Mouse (Mus musculus) CH12.LX (cell line): ENCODE measurements around the gene H2-Ab1.

Source experiments
- CHD2 ChIP-seq: IDR thresholded peaks from 2 replicates; pipeline ENCODE4 v1.6.1; 2011; ENCODE audit warnings: low read length, improper control_type of control experiment
- ELF1 ChIP-seq: IDR thresholded peaks from 2 replicates; pipeline ENCODE4 v1.6.1; 2014; ENCODE audit warnings: low read depth, mild to moderate bottlenecking, inconsistent platforms, low read length, improper control_type of control experiment
- EP300 ChIP-seq: IDR thresholded peaks from 2 replicates; pipeline ENCODE4 v1.6.1; 2011; ENCODE audit warnings: low read length, improper control_type of control experiment
- JUND ChIP-seq: conservative IDR thresholded peaks from 2 replicates; pipeline ENCODE4 v1.6.1; 2011; ENCODE audit warnings: low read depth, low read length, improper control_type of control experiment
- KAT2A ChIP-seq: IDR thresholded peaks from 2 replicates; pipeline ENCODE4 v1.6.1; 2012; ENCODE audit warnings: low read length, improper control_type of control experiment, inconsistent platforms; ENCODE audit not compliant: insufficient replicate concordance
- MAFK ChIP-seq: IDR thresholded peaks from 2 replicates; pipeline ENCODE4 v1.6.1; 2011; ENCODE audit warnings: low read length, improper control_type of control experiment; ENCODE audit not compliant: insufficient replicate concordance
- MAZ ChIP-seq: IDR thresholded peaks from 2 replicates; pipeline ENCODE4 v1.6.1; 2012; ENCODE audit warnings: low read depth, mild to moderate bottlenecking, inconsistent platforms, low read length, improper control_type of control experiment, moderate library complexity
- NRF1 ChIP-seq: IDR thresholded peaks from 2 replicates; pipeline ENCODE4 v1.6.1; 2014; ENCODE audit warnings: low read depth, mild to moderate bottlenecking, inconsistent platforms, low read length, improper control_type of control experiment, moderate library complexity
- POLR2A ChIP-seq: IDR thresholded peaks from 2 replicates; pipeline ENCODE4 v1.6.1; 2011; ENCODE audit warnings: low read depth, mild to moderate bottlenecking, improper control_type of control experiment, low read length
- USF1 ChIP-seq: IDR thresholded peaks from 2 replicates; pipeline ENCODE4 v1.6.1; 2014; ENCODE audit warnings: low read depth, mild to moderate bottlenecking, inconsistent platforms, low read length, improper control_type of control experiment

GRCm38 (mm10) chr17:34208421-34208820 is 49.1 kb upstream of the H2-Ab1 start:
- TF ChIP-seq EP300: no peak
- TF ChIP-seq ELF1: no peak
- TF ChIP-seq MAZ: no peak
- no peak for TF ChIP-seq MAFK
- TF ChIP-seq KAT2A: no peak
- TF ChIP-seq POLR2A: no peak
- no peak for TF ChIP-seq CHD2
- TF ChIP-seq USF1: no peak
- TF ChIP-seq NRF1: no peak
- TF ChIP-seq JUND: no peak
